ENCODE assay signal across 8 mouse cellular contexts in genomic region chr2:30985111-30986020, GRCm38 (mm10). TPM values are rescaled to one million over a fixed set of nuclear protein-coding genes. Genes with fewer than 3 reads are reported as not detected.
DNase-seq lines count a peak whose midpoint lies in the region; ATAC-seq and TF ChIP-seq lines count a peak whose summit lies in the region.

No protein-coding gene starts in this region.

- H3K4me1 ChIP-seq in heart, embryonic 10.5 days: peaks cover 42% of the 10 kb centered on the region
- peaks cover 42% of the 10 kb centered on the region for H3K4me1 ChIP-seq in G1E (ENCODE audit: insufficient read depth, low read depth, low read length)
- peaks cover 22% of the 10 kb centered on the region for H3K4me1 ChIP-seq in embryonic facial prominence, embryonic 13.5 days
- H3K4me1 ChIP-seq in kidney, embryonic 16.5 days (ENCODE audit: insufficient read depth, low read length): peaks cover 22% of the 10 kb centered on the region
- H3K4me1 ChIP-seq in midbrain, embryonic 11.5 days (ENCODE audit: control insufficient read depth, insufficient read depth, low read length): peaks cover 12% of the 10 kb centered on the region

- WGBS in heart, embryonic 10.5 days: 21% methylated on average over 17 of the region's 17 CpGs
- WGBS in embryonic facial prominence, embryonic 13.5 days: 28% methylated on average over 17 of the region's 17 CpGs
- WGBS in kidney, embryonic 16.5 days: 24% methylated on average over 17 of the region's 17 CpGs
- 22% methylated on average over 17 of the region's 17 CpGs for WGBS in midbrain, embryonic 11.5 days

- TF ChIP-seq CTCF in G1E (IDR thresholded peaks at IDR 0.05; ENCODE audit: low read depth, low read length): no peak

- peak overlapping the region; percentile 27 for H3K4me2 ChIP-seq in embryonic facial prominence, embryonic 13.5 days
- H3K4me2 ChIP-seq in kidney, embryonic 16.5 days (replicated peaks; ENCODE audit: low read depth, low read length): no peak overlapping the region
- no peak overlapping the region for H3K4me2 ChIP-seq in midbrain, embryonic 11.5 days

- ATAC-seq in G1E (ENCODE audit: extremely low read depth, insufficient number of reproducible peaks, low FRiP score, poor library complexity, severe bottlenecking): no peak
- no peak for ATAC-seq in embryonic facial prominence, embryonic 13.5 days (ENCODE audit: insufficient number of reproducible peaks, insufficient read depth, low FRiP score, low TSS enrichment, low read depth)
- no peak for ATAC-seq in kidney, embryonic 16.5 days (ENCODE audit: low FRiP score, low TSS enrichment)
- ATAC-seq in midbrain, embryonic 11.5 days (ENCODE audit: low FRiP score): no peak

- no peak for DNase-seq in heart, embryonic 10.5 days (ENCODE audit: low spot score)
- no peak for DNase-seq in heart, adult 8-10 months (ENCODE audit: low spot score)
- DNase-seq in G1E (ENCODE audit: low spot score): peak; percentile 54
- DNase-seq in lung, postnatal 25 days (ENCODE audit: low spot score): peak; percentile 82
- DNase-seq in thymus, postnatal 4 days: peak; percentile 78
- no peak for DNase-seq in midbrain, embryonic 11.5 days (ENCODE audit: low spot score, missing footprints)

- H3K27me3 ChIP-seq in heart, embryonic 10.5 days (ENCODE audit: insufficient read depth, poor library complexity, severe bottlenecking): no peaks in the 10 kb centered on the region
- H3K27me3 ChIP-seq in G1E (ENCODE audit: insufficient read depth, low read length): no peaks in the 10 kb centered on the region
- no peaks in the 10 kb centered on the region for H3K27me3 ChIP-seq in embryonic facial prominence, embryonic 13.5 days
- no peaks in the 10 kb centered on the region for H3K27me3 ChIP-seq in kidney, embryonic 16.5 days (ENCODE audit: insufficient read depth, low read length)
- H3K27me3 ChIP-seq in midbrain, embryonic 11.5 days (ENCODE audit: control insufficient read depth, insufficient read depth, low read length): no peaks in the 10 kb centered on the region

- H3K27ac ChIP-seq in heart, embryonic 10.5 days: peak overlapping the region; percentile 23; the same call in 1 of the 2 replicates
- H3K27ac ChIP-seq in embryonic facial prominence, embryonic 13.5 days: 0 out of 2 replicates have a peak overlapping the region, but pooled peaks have one; percentile 2
- no peak overlapping the region for H3K27ac ChIP-seq in kidney, embryonic 16.5 days (ENCODE audit: low read length)
- H3K27ac ChIP-seq in midbrain, embryonic 11.5 days (ENCODE audit: low read depth, low read length): no peak overlapping the region

- H3K36me3 ChIP-seq in heart, embryonic 10.5 days: 0 out of 2 replicates have a peak, but pooled peaks cover under 1% of the 10 kb centered on the region
- H3K36me3 ChIP-seq in G1E (replicated peaks): peaks cover 39% of the 10 kb centered on the region
- H3K36me3 ChIP-seq in embryonic facial prominence, embryonic 13.5 days: peaks cover 9% of the 10 kb centered on the region; the same call in 1 of the 2 replicates
- H3K36me3 ChIP-seq in kidney, embryonic 16.5 days (ENCODE audit: insufficient read depth, low read length): no peaks in the 10 kb centered on the region
- H3K36me3 ChIP-seq in midbrain, embryonic 11.5 days (ENCODE audit: control insufficient read depth, insufficient read depth, low read length): no peaks in the 10 kb centered on the region

- no peak overlapping the region for H3K9ac ChIP-seq in embryonic facial prominence, embryonic 13.5 days
- 0 out of 2 replicates have a peak overlapping the region, but pooled peaks have one; percentile 9 for H3K9ac ChIP-seq in kidney, embryonic 16.5 days (replicated peaks; ENCODE audit: low read length)
- no peak overlapping the region for H3K9ac ChIP-seq in midbrain, embryonic 11.5 days (ENCODE audit: low read length)

- no peaks in the 10 kb centered on the region for H3K9me3 ChIP-seq in heart, embryonic 10.5 days
- no peaks in the 10 kb centered on the region for H3K9me3 ChIP-seq in G1E (replicated peaks)
- no peaks in the 10 kb centered on the region for H3K9me3 ChIP-seq in embryonic facial prominence, embryonic 13.5 days
- no peaks in the 10 kb centered on the region for H3K9me3 ChIP-seq in kidney, embryonic 16.5 days (ENCODE audit: low read length)
- H3K9me3 ChIP-seq in midbrain, embryonic 11.5 days (ENCODE audit: control insufficient read depth, low read length): no peaks in the 10 kb centered on the region

- peak overlapping the region; percentile 36 for H3K4me3 ChIP-seq in heart, embryonic 10.5 days
- H3K4me3 ChIP-seq in G1E (ENCODE audit: low read depth, low read length): peak overlapping the region; percentile 62; the same call in 1 of the 2 replicates
- no peak overlapping the region for H3K4me3 ChIP-seq in embryonic facial prominence, embryonic 13.5 days
- no peak overlapping the region for H3K4me3 ChIP-seq in kidney, embryonic 16.5 days (ENCODE audit: low read length)
- no peak overlapping the region for H3K4me3 ChIP-seq in midbrain, embryonic 11.5 days (ENCODE audit: low read depth, low read length)

RNA-seq across cellular contexts. Expression of gene Usp20, which starts 3.3 kb away (rescaled TPM):
- 15.7 and 21.5 TPM in 2 replicates for polyA plus RNA-seq in heart, embryonic 10.5 days (2016; fragmentation: Nextera tagmentation; extraction: Ambion mirVana)
- total RNA-seq in heart, adult 8-10 months (2022): 10 to 100 TPM; 53.8 to 62.3 (median 59.7) TPM
- total RNA-seq in G1E (2014; fragmentation: Nextera tagmentation) (11.8 and 16.6 TPM in 2 replicates), G1E (2017) (7.0 and 8.2 TPM in 2 replicates)
- 7.0 and 9.4 TPM in 2 replicates for polyA plus RNA-seq in G1E (2012)
- polyA plus RNA-seq in embryonic facial prominence, embryonic 13.5 days (2015; fragmentation: Nextera tagmentation; extraction: Ambion mirVana): 23.5 and 25.6 TPM in 2 replicates
- 22.6 and 26.3 TPM in 2 replicates for polyA plus RNA-seq in kidney, embryonic 16.5 days (2015; fragmentation: Nextera tagmentation; extraction: Ambion mirVana)
- 12.3 and 14.1 TPM in 2 replicates for polyA plus RNA-seq in midbrain, embryonic 11.5 days (2014; fragmentation: Nextera tagmentation; extraction: Ambion mirVana)

RNA-seq across cellular contexts. Expression of gene BC005624, which starts 3.4 kb away (rescaled TPM):
- 36.9 and 42.6 TPM in 2 replicates for polyA plus RNA-seq in heart, embryonic 10.5 days (2016; fragmentation: Nextera tagmentation; extraction: Ambion mirVana)
- total RNA-seq in heart, adult 8-10 months (2022): 10 to 100 TPM; 20.1 to 28.3 (median 24.1) TPM
- total RNA-seq in G1E (2014; fragmentation: Nextera tagmentation) (28.6 and 37.8 TPM in 2 replicates), G1E (2017) (69.3 and 82.1 TPM in 2 replicates)
- 17.6 and 30.9 TPM in 2 replicates for polyA plus RNA-seq in G1E (2012)
- polyA plus RNA-seq in embryonic facial prominence, embryonic 13.5 days (2015; fragmentation: Nextera tagmentation; extraction: Ambion mirVana): 64.2 and 70.1 TPM in 2 replicates
- 63.0 and 64.0 TPM in 2 replicates for polyA plus RNA-seq in kidney, embryonic 16.5 days (2015; fragmentation: Nextera tagmentation; extraction: Ambion mirVana)
- 64.7 and 68.8 TPM in 2 replicates for polyA plus RNA-seq in midbrain, embryonic 11.5 days (2014; fragmentation: Nextera tagmentation; extraction: Ambion mirVana)

RNA-seq across cellular contexts. Expression of gene Tor1a, which starts 17.6 kb away (rescaled TPM):
- polyA plus RNA-seq in heart, embryonic 10.5 days (2016; fragmentation: Nextera tagmentation; extraction: Ambion mirVana): 65.1 and 80.5 TPM in 2 replicates
- 10 to 100 TPM in 2 of 4 experiments, 1 to 10 TPM in 2; 8.3 to 14.3 (median 9.9) TPM for total RNA-seq in heart, adult 8-10 months (2022)
- 31.2 and 33.0 TPM in 2 replicates for total RNA-seq in G1E (2014; fragmentation: Nextera tagmentation)
- total RNA-seq in G1E (2017): 45.2 and 47.0 TPM in 2 replicates
- 94.3 and 129 TPM in 2 replicates for polyA plus RNA-seq in G1E (2012)
- 80.0 and 85.2 TPM in 2 replicates for polyA plus RNA-seq in embryonic facial prominence, embryonic 13.5 days (2015; fragmentation: Nextera tagmentation; extraction: Ambion mirVana)
- 80.3 and 83.9 TPM in 2 replicates for polyA plus RNA-seq in kidney, embryonic 16.5 days (2015; fragmentation: Nextera tagmentation; extraction: Ambion mirVana)
- 76.9 and 84.5 TPM in 2 replicates for polyA plus RNA-seq in midbrain, embryonic 11.5 days (2014; fragmentation: Nextera tagmentation; extraction: Ambion mirVana)

RNA-seq across cellular contexts. Expression of gene Tor1b, which starts 32.6 kb away (rescaled TPM):
- 24.6 and 25.4 TPM in 2 replicates for polyA plus RNA-seq in heart, embryonic 10.5 days (2016; fragmentation: Nextera tagmentation; extraction: Ambion mirVana)
- total RNA-seq in heart, adult 8-10 months (2022): 10 to 100 TPM; 27.8 to 28.4 (median 28.2) TPM
- total RNA-seq in G1E (2014; fragmentation: Nextera tagmentation) (16.5 and 25.6 TPM in 2 replicates), G1E (2017) (34.0 and 36.9 TPM in 2 replicates)
- 12.4 and 12.5 TPM in 2 replicates for polyA plus RNA-seq in G1E (2012)
- 37.2 and 37.6 TPM in 2 replicates for polyA plus RNA-seq in embryonic facial prominence, embryonic 13.5 days (2015; fragmentation: Nextera tagmentation; extraction: Ambion mirVana)
- 38.9 and 40.4 TPM in 2 replicates for polyA plus RNA-seq in kidney, embryonic 16.5 days (2015; fragmentation: Nextera tagmentation; extraction: Ambion mirVana)
- polyA plus RNA-seq in midbrain, embryonic 11.5 days (2014; fragmentation: Nextera tagmentation; extraction: Ambion mirVana): 19.3 and 21.1 TPM in 2 replicates

RNA-seq across cellular contexts. Expression of gene Ptges, which starts 55.7 kb away (rescaled TPM):
- polyA plus RNA-seq in heart, embryonic 10.5 days (2016; fragmentation: Nextera tagmentation; extraction: Ambion mirVana): 4.2 and 6.1 TPM in 2 replicates
- total RNA-seq in heart, adult 8-10 months (2022): 1 to 10 TPM; 1.3 to 3.1 (median 1.9) TPM
- total RNA-seq in G1E (2014; fragmentation: Nextera tagmentation): not detected in 2 replicates
- 0.11 and 0.12 TPM in 2 replicates for total RNA-seq in G1E (2017)
- not detected in 2 replicates for polyA plus RNA-seq in G1E (2012)
- polyA plus RNA-seq in embryonic facial prominence, embryonic 13.5 days (2015; fragmentation: Nextera tagmentation; extraction: Ambion mirVana): 15.8 and 19.8 TPM in 2 replicates
- 19.1 and 25.2 TPM in 2 replicates for polyA plus RNA-seq in kidney, embryonic 16.5 days (2015; fragmentation: Nextera tagmentation; extraction: Ambion mirVana)
- polyA plus RNA-seq in midbrain, embryonic 11.5 days (2014; fragmentation: Nextera tagmentation; extraction: Ambion mirVana): 4.7 and 6.1 TPM in 2 replicates

Comparison
In these comparisons a context has a peak if more than half of its experiments do, and no peak if none do; other contexts are left out.
1. DNase-seq: peak in G1E (single experiment), lung, postnatal 25 days (single experiment) and thymus, postnatal 4 days (single experiment); none in heart, embryonic 10.5 days (single experiment), heart, adult 8-10 months (single experiment) and midbrain, embryonic 11.5 days (single experiment).
2. H3K27ac ChIP-seq: peak in heart, embryonic 10.5 days (single experiment) and embryonic facial prominence, embryonic 13.5 days (single experiment); none in kidney, embryonic 16.5 days (single experiment) and midbrain, embryonic 11.5 days (single experiment).
3. H3K4me3 ChIP-seq: peak in heart, embryonic 10.5 days (single experiment) and G1E (single experiment); none in embryonic facial prominence, embryonic 13.5 days (single experiment), kidney, embryonic 16.5 days (single experiment) and midbrain, embryonic 11.5 days (single experiment).